Comparison of ENCODE assay signal across 20 mouse cellular contexts in genomic region chr7:65786916-65787315, GRCm38 (mm10).
DNase-seq lines count a peak whose midpoint lies in the region; ATAC-seq lines count a peak whose summit lies in the region.
"Had no signal": no experiment of that assay in that cellular context is flagged by ENCODE, and none has a peak within 500 bp of the region (broad histone marks: within the 10 kb centered on the region; RNA-seq: fewer than 3 reads in every experiment).

No protein-coding gene starts in this region.

- no peak overlapping the region for H3K9ac ChIP-seq in forebrain, embryonic 16.5 days (replicated peaks; ENCODE audit: low read depth, low read length)
- H3K9ac ChIP-seq in midbrain, embryonic 11.5 days (ENCODE audit: low read length): no peak overlapping the region
- no peak overlapping the region for H3K9ac ChIP-seq in midbrain, embryonic 16.5 days (ENCODE audit: low read depth, low read length)
- no peak overlapping the region for H3K9ac ChIP-seq in neural tube, embryonic 15.5 days (replicated peaks)
- H3K9ac ChIP-seq: heart, embryonic 13.5 days; hindbrain, embryonic 15.5 days had no signal

- H3K4me2 ChIP-seq in forebrain, embryonic 16.5 days (ENCODE audit: low read length): no peak overlapping the region
- H3K4me2 ChIP-seq in midbrain, embryonic 11.5 days: no peak overlapping the region
- H3K4me2 ChIP-seq in midbrain, embryonic 16.5 days (ENCODE audit: low read length): no peak overlapping the region
- no peak overlapping the region for H3K4me2 ChIP-seq in neural tube, embryonic 15.5 days
- H3K4me2 ChIP-seq: heart, embryonic 13.5 days; hindbrain, embryonic 15.5 days had no signal

- H3K4me1 ChIP-seq in forebrain, embryonic 10.5 days: peaks cover 35% of the 10 kb centered on the region
- H3K4me1 ChIP-seq in forebrain, embryonic 16.5 days (replicated peaks; ENCODE audit: control insufficient read depth, insufficient read depth, low read length): no peaks in the 10 kb centered on the region
- H3K4me1 ChIP-seq in midbrain, embryonic 11.5 days (ENCODE audit: control insufficient read depth, insufficient read depth, low read length): peaks cover 3% of the 10 kb centered on the region; the same call in 1 of the 2 replicates
- no peaks in the 10 kb centered on the region for H3K4me1 ChIP-seq in midbrain, embryonic 16.5 days (ENCODE audit: control insufficient read depth, insufficient read depth, low read length)
- no peaks in the 10 kb centered on the region for H3K4me1 ChIP-seq in neural tube, embryonic 15.5 days
- H3K4me1 ChIP-seq: heart, embryonic 13.5 days; hindbrain, embryonic 15.5 days had no signal

- H3K27me3 ChIP-seq in forebrain, embryonic 10.5 days (ENCODE audit: poor library complexity, severe bottlenecking): peaks cover 23% of the 10 kb centered on the region
- H3K27me3 ChIP-seq in forebrain, embryonic 16.5 days (replicated peaks; ENCODE audit: control insufficient read depth, insufficient read depth, low read length): no peaks in the 10 kb centered on the region
- H3K27me3 ChIP-seq in midbrain, embryonic 11.5 days (ENCODE audit: control insufficient read depth, insufficient read depth, low read length): no peaks in the 10 kb centered on the region
- H3K27me3 ChIP-seq in midbrain, embryonic 16.5 days (ENCODE audit: control insufficient read depth, insufficient read depth, low read depth, low read length): no peaks in the 10 kb centered on the region
- H3K27me3 ChIP-seq in neural tube, embryonic 15.5 days (replicated peaks): no peaks in the 10 kb centered on the region
- H3K27me3 ChIP-seq: hindbrain, embryonic 15.5 days had no signal

- no peak overlapping the region for H3K4me3 ChIP-seq in forebrain, embryonic 10.5 days
- no peak overlapping the region for H3K4me3 ChIP-seq in forebrain, embryonic 16.5 days (replicated peaks; ENCODE audit: low read length)
- no peak overlapping the region for H3K4me3 ChIP-seq in midbrain, embryonic 11.5 days (ENCODE audit: low read depth, low read length)
- no peak overlapping the region for H3K4me3 ChIP-seq in midbrain, embryonic 16.5 days (ENCODE audit: low read depth, low read length)
- no peak overlapping the region for H3K4me3 ChIP-seq in neural tube, embryonic 15.5 days (replicated peaks)
- H3K4me3 ChIP-seq: heart, embryonic 13.5 days; hindbrain, embryonic 15.5 days had no signal

- no peaks in the 10 kb centered on the region for H3K36me3 ChIP-seq in forebrain, embryonic 10.5 days (replicated peaks)
- H3K36me3 ChIP-seq in forebrain, embryonic 16.5 days (ENCODE audit: control insufficient read depth, insufficient read depth): no peaks in the 10 kb centered on the region
- H3K36me3 ChIP-seq in midbrain, embryonic 11.5 days (ENCODE audit: control insufficient read depth, insufficient read depth, low read length): no peaks in the 10 kb centered on the region
- no peaks in the 10 kb centered on the region for H3K36me3 ChIP-seq in midbrain, embryonic 16.5 days (ENCODE audit: control insufficient read depth, insufficient read depth, low read length)
- H3K36me3 ChIP-seq in neural tube, embryonic 15.5 days: no peaks in the 10 kb centered on the region
- H3K36me3 ChIP-seq: G1E; heart, embryonic 13.5 days; hindbrain, embryonic 15.5 days had no signal

- no peaks in the 10 kb centered on the region for H3K9me3 ChIP-seq in forebrain, embryonic 10.5 days
- H3K9me3 ChIP-seq in forebrain, embryonic 16.5 days (ENCODE audit: control insufficient read depth, low read length): no peaks in the 10 kb centered on the region
- no peaks in the 10 kb centered on the region for H3K9me3 ChIP-seq in midbrain, embryonic 11.5 days (ENCODE audit: control insufficient read depth, low read length)
- H3K9me3 ChIP-seq in midbrain, embryonic 16.5 days (replicated peaks; ENCODE audit: control insufficient read depth, low read length, poor library complexity, severe bottlenecking): no peaks in the 10 kb centered on the region
- no peaks in the 10 kb centered on the region for H3K9me3 ChIP-seq in neural tube, embryonic 15.5 days (replicated peaks)
- H3K9me3 ChIP-seq: G1E; heart, embryonic 13.5 days; hindbrain, embryonic 15.5 days had no signal

- 24% methylated on average over 2 of the region's 2 CpGs for WGBS in forebrain, embryonic 10.5 days
- WGBS in forebrain, embryonic 16.5 days: 16% methylated on average over 2 of the region's 2 CpGs
- WGBS in midbrain, embryonic 11.5 days: 19% methylated on average over 2 of the region's 2 CpGs
- WGBS in midbrain, embryonic 16.5 days: 11% methylated on average over 2 of the region's 2 CpGs
- WGBS in neural tube, embryonic 15.5 days: 63% methylated on average over 2 of the region's 2 CpGs

- DNase-seq in forebrain, embryonic 10.5 days (ENCODE audit: extremely low spot score, low spot score): peak; percentile 73
- peak; percentile 79 for DNase-seq in midbrain, embryonic 11.5 days (ENCODE audit: low spot score, missing footprints)
- peak; percentile 64 for DNase-seq in ZHBTc4 (ENCODE audit: low read depth, low spot score)
- no peak for DNase-seq in lung, postnatal 14 days
- DNase-seq: adrenal gland, adult 2 months; adrenal gland, postnatal 25 days; cerebellum, adult 11 months; cerebellum, adult 9-10 months; cerebellum, postnatal 25 days; gastrocnemius, postnatal 36 days; heart, adult 11 months; heart, postnatal 36 days; kidney, adult 2 months had no signal

- no peak for ATAC-seq in forebrain, embryonic 16.5 days
- no peak for ATAC-seq in midbrain, embryonic 11.5 days (ENCODE audit: low FRiP score)
- ATAC-seq in midbrain, embryonic 16.5 days: no peak
- no peak for ATAC-seq in neural tube, embryonic 15.5 days (ENCODE audit: low FRiP score)
- ATAC-seq: intestine, embryonic 16.5 days had no signal

- H3K27ac ChIP-seq in forebrain, embryonic 10.5 days: peak overlapping the region; percentile 54
- H3K27ac ChIP-seq in forebrain, embryonic 16.5 days (ENCODE audit: low read length): no peak overlapping the region
- no peak overlapping the region for H3K27ac ChIP-seq in midbrain, embryonic 11.5 days (ENCODE audit: low read depth, low read length)
- H3K27ac ChIP-seq in midbrain, embryonic 16.5 days (ENCODE audit: low read length): no peak overlapping the region
- no peak overlapping the region for H3K27ac ChIP-seq in neural tube, embryonic 15.5 days (replicated peaks)
- H3K27ac ChIP-seq: heart, embryonic 13.5 days; hindbrain, embryonic 15.5 days had no signal
